In genomic region chr9:96383714-96384487, GRCm38 (mm10) we compare ENCODE assay signal across 20 mouse cellular contexts. TPM values are rescaled to one million over a fixed set of nuclear protein-coding genes. Genes with fewer than 3 reads are reported as not detected.
DNase-seq lines count a peak whose midpoint lies in the region; ATAC-seq lines count a peak whose summit lies in the region.
"Had no signal": no experiment of that assay in that cellular context is flagged by ENCODE, and none has a peak within 500 bp of the region (broad histone marks: within the 10 kb centered on the region; RNA-seq: fewer than 3 reads in every experiment).

No protein-coding gene starts in this region.

- no peaks in the 10 kb centered on the region for H3K36me3 ChIP-seq in kidney, embryonic 16.5 days (ENCODE audit: insufficient read depth, low read length)
- H3K36me3 ChIP-seq: embryonic facial prominence, embryonic 13.5 days; forebrain, embryonic 12.5 days; hindbrain, embryonic 12.5 days; lung, embryonic 15.5 days; midbrain, embryonic 15.5 days; stomach, embryonic 15.5 days had no signal

- no peak overlapping the region for H3K9ac ChIP-seq in kidney, embryonic 16.5 days (replicated peaks; ENCODE audit: low read length)
- H3K9ac ChIP-seq: embryonic facial prominence, embryonic 13.5 days; forebrain, embryonic 12.5 days; hindbrain, embryonic 12.5 days; lung, embryonic 15.5 days; midbrain, embryonic 15.5 days; stomach, embryonic 15.5 days had no signal

- peak; percentile 90 for DNase-seq in heart, adult 11 months
- DNase-seq in heart, postnatal 4 days: no peak
- DNase-seq in kidney, adult 11 months: no peak
- DNase-seq in MN1 (ENCODE audit: low spot score): peak; percentile 48
- DNase-seq in fibroblast of lung, adult 2 months (ENCODE audit: low read depth): peak; percentile 85
- no peak for DNase-seq in ovary, postnatal 36 days (ENCODE audit: low spot score)
- DNase-seq in gastrocnemius, postnatal 10 days: no peak
- DNase-seq: adrenal gland, postnatal 25 days; cerebellum, adult 8-10 months; gastrocnemius, postnatal 36 days; left cerebral cortex, postnatal 4 days; thymus, postnatal 14 days had no signal

- no peaks in the 10 kb centered on the region for H3K27me3 ChIP-seq in kidney, embryonic 16.5 days (ENCODE audit: insufficient read depth, low read length)
- H3K27me3 ChIP-seq: embryonic facial prominence, embryonic 13.5 days; forebrain, embryonic 12.5 days; hindbrain, embryonic 12.5 days; lung, embryonic 15.5 days; midbrain, embryonic 15.5 days; stomach, embryonic 15.5 days had no signal

- peak; percentile 42; the same call in 1 of the 2 replicates for ATAC-seq in kidney, embryonic 16.5 days (ENCODE audit: low FRiP score, low TSS enrichment)
- ATAC-seq: activated CD4-positive, CD25-positive, alpha-beta regulatory T cell, adult 4 months; midbrain, embryonic 15.5 days had no signal

- no peaks in the 10 kb centered on the region for H3K9me3 ChIP-seq in kidney, embryonic 16.5 days (ENCODE audit: low read length)
- H3K9me3 ChIP-seq: embryonic facial prominence, embryonic 13.5 days; forebrain, embryonic 12.5 days; hindbrain, embryonic 12.5 days; lung, embryonic 15.5 days; midbrain, embryonic 15.5 days; stomach, embryonic 15.5 days had no signal

- 60% methylated on average over 18 of the region's 18 CpGs for WGBS in kidney, embryonic 16.5 days

- no peak overlapping the region for H3K4me2 ChIP-seq in kidney, embryonic 16.5 days (replicated peaks; ENCODE audit: low read depth, low read length)
- H3K4me2 ChIP-seq: embryonic facial prominence, embryonic 13.5 days; forebrain, embryonic 12.5 days; hindbrain, embryonic 12.5 days; lung, embryonic 15.5 days; midbrain, embryonic 15.5 days; stomach, embryonic 15.5 days had no signal

- H3K27ac ChIP-seq in kidney, embryonic 16.5 days (ENCODE audit: low read length): no peak overlapping the region
- H3K27ac ChIP-seq: embryonic facial prominence, embryonic 13.5 days; forebrain, embryonic 12.5 days; hindbrain, embryonic 12.5 days; lung, embryonic 15.5 days; midbrain, embryonic 15.5 days; stomach, embryonic 15.5 days had no signal

- H3K4me3 ChIP-seq in kidney, embryonic 16.5 days (ENCODE audit: low read length): no peak overlapping the region
- H3K4me3 ChIP-seq: embryonic facial prominence, embryonic 13.5 days; forebrain, embryonic 12.5 days; hindbrain, embryonic 12.5 days; lung, embryonic 15.5 days; midbrain, embryonic 15.5 days; stomach, embryonic 15.5 days had no signal

- peaks cover 7% of the 10 kb centered on the region; the same call in 1 of the 2 replicates for H3K4me1 ChIP-seq in kidney, embryonic 16.5 days (ENCODE audit: insufficient read depth, low read length)
- H3K4me1 ChIP-seq: hindbrain, embryonic 12.5 days; midbrain, embryonic 15.5 days; stomach, embryonic 15.5 days had no signal

RNA-seq across cellular contexts. Expression of gene Atp1b3, which starts 19.7 kb away (rescaled TPM):
- 10 to 100 TPM; 77.6 to 81.1 TPM for total RNA-seq in heart, postnatal 4 days (2021)
- polyA plus RNA-seq in kidney, embryonic 16.5 days (2015; fragmentation: Nextera tagmentation; extraction: Ambion mirVana): 178 and 186 TPM in 2 replicates
- 10 to 100 TPM; 61.5 to 66.8 TPM for total RNA-seq in gastrocnemius, postnatal 10 days (2021)

Comparison
In these comparisons a context has a peak if more than half of its experiments do, and no peak if none do; other contexts are left out.
1. DNase-seq: peak in heart, adult 11 months (single experiment), MN1 (single experiment) and fibroblast of lung, adult 2 months (single experiment); none in heart, postnatal 4 days (single experiment), kidney, adult 11 months (single experiment), ovary, postnatal 36 days (single experiment) and gastrocnemius, postnatal 10 days (single experiment).